In the genomic region with DNA sequence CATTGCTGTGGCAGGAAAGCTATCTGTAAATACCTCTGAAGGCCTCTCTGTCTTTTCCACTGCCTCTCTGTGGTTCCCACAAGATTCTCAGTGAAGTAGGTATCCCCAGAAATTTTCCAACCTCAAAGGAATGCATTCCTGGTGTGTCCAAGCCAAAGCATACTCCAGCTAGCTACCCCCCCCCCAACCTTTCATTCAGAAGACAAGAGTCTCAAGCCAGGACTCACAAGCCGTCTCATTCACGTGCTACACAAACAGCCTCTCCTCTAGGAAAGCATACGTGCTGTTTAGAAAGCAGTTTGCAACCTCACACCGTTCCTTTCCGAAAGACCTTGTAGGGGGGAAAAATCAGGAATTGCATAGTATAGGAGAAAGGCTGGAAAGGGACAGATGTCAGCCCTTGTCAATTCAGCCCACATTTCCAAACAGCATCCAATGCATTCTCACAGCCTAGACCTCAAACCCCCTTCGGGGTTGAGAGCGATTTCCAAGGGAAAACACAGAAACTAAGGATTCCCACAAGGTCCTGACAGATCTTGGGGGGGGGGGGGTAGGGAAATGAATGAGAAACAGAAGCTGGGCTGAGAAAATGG, we compare ENCODE assay signal across 11 mouse cellular contexts. TPM values are rescaled to one million over a fixed set of nuclear protein-coding genes. Genes with fewer than 3 reads are reported as not detected.
DNase-seq lines count a peak whose midpoint lies in the region; ATAC-seq and TF ChIP-seq lines count a peak whose summit lies in the region.
"Had no signal": no experiment of that assay in that cellular context is flagged by ENCODE, and none has a peak within 500 bp of the region (broad histone marks: within the 10 kb centered on the region; RNA-seq: fewer than 3 reads in every experiment).

No protein-coding gene starts in this region.

- peaks cover 10% of the 10 kb centered on the region; the same call in 1 of the 2 replicates for H3K9me3 ChIP-seq in megakaryocyte, embryonic 14.5 days
- no peaks in the 10 kb centered on the region for H3K9me3 ChIP-seq in embryonic facial prominence, embryonic 15.5 days (replicated peaks)
- H3K9me3 ChIP-seq in hindbrain, postnatal 0 days (ENCODE audit: low read length) = no peaks in the 10 kb centered on the region
- H3K9me3 ChIP-seq in neural tube, embryonic 15.5 days (replicated peaks) = no peaks in the 10 kb centered on the region
- H3K9me3 ChIP-seq: G1E had no signal

- H3K36me3 ChIP-seq in megakaryocyte, embryonic 14.5 days (replicated peaks; ENCODE audit: low read length) = no peaks in the 10 kb centered on the region
- H3K36me3 ChIP-seq in embryonic facial prominence, embryonic 15.5 days = no peaks in the 10 kb centered on the region
- no peaks in the 10 kb centered on the region for H3K36me3 ChIP-seq in hindbrain, postnatal 0 days (ENCODE audit: insufficient read depth, low read length)
- H3K36me3 ChIP-seq in neural tube, embryonic 15.5 days = no peaks in the 10 kb centered on the region
- H3K36me3 ChIP-seq: G1E had no signal

- intact Hi-C loops in left cerebral cortex, postnatal 10 days (cut with DNase I) = no loop called here

- no peak overlapping the region for H3K27ac ChIP-seq in embryonic facial prominence, embryonic 15.5 days (replicated peaks)
- peak overlapping the region; percentile 91 for H3K27ac ChIP-seq in hindbrain, postnatal 0 days
- peak overlapping the region; percentile 93 for H3K27ac ChIP-seq in neural tube, embryonic 15.5 days (replicated peaks)

- H3K9ac ChIP-seq in embryonic facial prominence, embryonic 15.5 days = no peak overlapping the region
- peak overlapping the region; percentile 87 for H3K9ac ChIP-seq in hindbrain, postnatal 0 days (replicated peaks; ENCODE audit: low read length)
- H3K9ac ChIP-seq in neural tube, embryonic 15.5 days (replicated peaks) = peak overlapping the region; percentile 83

- peak; percentile 33 for DNase-seq in hindbrain, postnatal 0 days (ENCODE audit: low spot score)
- no peak for DNase-seq in layer of hippocampus, adult 9-11 months
- no peak for DNase-seq in left cerebral cortex, postnatal 10 days (ENCODE audit: extremely low spot score in 1 of 2, low spot score in 2 of 2)

- WGBS in embryonic facial prominence, embryonic 15.5 days = 15% methylated on average over 7 of the region's 7 CpGs
- 4% methylated on average over 7 of the region's 7 CpGs for WGBS in hindbrain, postnatal 0 days
- WGBS in neural tube, embryonic 15.5 days = 8% methylated on average over 7 of the region's 7 CpGs

- H3K27me3 ChIP-seq in megakaryocyte, embryonic 14.5 days (replicated peaks) = peaks cover 46% of the 10 kb centered on the region
- H3K27me3 ChIP-seq in embryonic facial prominence, embryonic 15.5 days = no peaks in the 10 kb centered on the region
- no peaks in the 10 kb centered on the region for H3K27me3 ChIP-seq in hindbrain, postnatal 0 days (ENCODE audit: insufficient read depth, low read length)
- no peaks in the 10 kb centered on the region; the same call in none of the 2 replicates for H3K27me3 ChIP-seq in neural tube, embryonic 15.5 days (replicated peaks)

- H3K4me3 ChIP-seq in megakaryocyte, embryonic 14.5 days (replicated peaks) = peak overlapping the region; percentile 86
- H3K4me3 ChIP-seq in embryonic facial prominence, embryonic 15.5 days (replicated peaks) = 0 out of 2 replicates have a peak overlapping the region, but pooled peaks have one; percentile 26
- peak overlapping the region; percentile 67 for H3K4me3 ChIP-seq in hindbrain, postnatal 0 days (ENCODE audit: low read length)
- H3K4me3 ChIP-seq in neural tube, embryonic 15.5 days (replicated peaks) = peak overlapping the region; percentile 72

- peak overlapping the region; percentile 50; the same call in 1 of the 2 replicates for H3K4me2 ChIP-seq in embryonic facial prominence, embryonic 15.5 days (replicated peaks)
- H3K4me2 ChIP-seq in hindbrain, postnatal 0 days (ENCODE audit: low read depth, low read length) = peak overlapping the region; percentile 63
- peak overlapping the region; percentile 61 for H3K4me2 ChIP-seq in neural tube, embryonic 15.5 days

- ATAC-seq in megakaryocyte, adult 5-6 weeks (ENCODE audit: poor library complexity, severe bottlenecking) = no peak
- ATAC-seq in embryonic facial prominence, embryonic 15.5 days (ENCODE audit: insufficient number of reproducible peaks, low FRiP score, low TSS enrichment, low read depth) = no peak
- no peak for ATAC-seq in hindbrain, postnatal 0 days
- ATAC-seq in neural tube, embryonic 15.5 days (ENCODE audit: low FRiP score) = peak; percentile 22; the same call in 1 of the 2 replicates
- ATAC-seq in megakaryocyte-erythroid progenitor cell, adult 5-6 weeks (replicated peaks; ENCODE audit: low FRiP score, low TSS enrichment, poor library complexity, severe bottlenecking) = no peak
- ATAC-seq: inflammation-experienced regulatory T-cells, adult 6 months had no signal

- no peak for TF ChIP-seq CTCF in hindbrain, postnatal 0 days (IDR thresholded peaks at IDR 0.05; ENCODE audit: low read depth)

- H3K4me1 ChIP-seq in megakaryocyte, embryonic 14.5 days = peaks cover 10% of the 10 kb centered on the region
- H3K4me1 ChIP-seq in embryonic facial prominence, embryonic 15.5 days = peaks cover 13% of the 10 kb centered on the region
- no peaks in the 10 kb centered on the region for H3K4me1 ChIP-seq in hindbrain, postnatal 0 days (ENCODE audit: insufficient read depth, low read length)
- H3K4me1 ChIP-seq in neural tube, embryonic 15.5 days = peaks cover 21% of the 10 kb centered on the region

RNA-seq across cellular contexts. Expression of a gene that starts 0.9 kb away (rescaled TPM):
- polyA plus RNA-seq in megakaryocyte, embryonic 14.5 days (2012; ENCODE audit: insufficient read depth, low replicate concordance) = 0.13 and 1.4 TPM in 2 replicates
- not detected in 2 replicates for total RNA-seq in megakaryocyte, adult 5-6 weeks (2015)
- total RNA-seq in megakaryocyte, adult 5-6 weeks (2017) = not detected in 2 replicates
- 0.38 and 0.48 TPM in 2 replicates for polyA plus RNA-seq in embryonic facial prominence, embryonic 15.5 days (2015; fragmentation: Nextera tagmentation; extraction: Ambion mirVana)
- 159 and 173 TPM in 2 replicates for total RNA-seq in hindbrain, postnatal 0 days (2014; rRNA removed)
- polyA plus RNA-seq in hindbrain, postnatal 0 days (2015; fragmentation: Nextera tagmentation; extraction: Ambion mirVana) = 73.8 and 81.3 TPM in 2 replicates
- 76.6 and 90.0 TPM in 2 replicates for polyA plus RNA-seq in neural tube, embryonic 15.5 days (2015; fragmentation: Nextera tagmentation; extraction: Ambion mirVana)
- total RNA-seq in megakaryocyte-erythroid progenitor cell, adult 5-6 weeks (2014; fragmentation: Nextera tagmentation) = not detected in 2 replicates
- total RNA-seq in megakaryocyte-erythroid progenitor cell, adult 5-6 weeks (2017) = not detected in 2 replicates
- total RNA-seq in left cerebral cortex, postnatal 10 days (2021) = 100 to 1,000 TPM; 151 to 157 TPM
- total RNA-seq: gastrocnemius, postnatal 36 days had no signal
- polyA plus RNA-seq: G1E; inflammation-experienced regulatory T-cells, adult 6 months had no signal

RNA-seq across cellular contexts. Expression of a gene that starts 25.3 kb away (rescaled TPM):
- 3.6 and 5.6 TPM in 2 replicates for polyA plus RNA-seq in megakaryocyte, embryonic 14.5 days (2012; ENCODE audit: insufficient read depth, low replicate concordance)
- total RNA-seq in megakaryocyte, adult 5-6 weeks (2015) = 2.8 and 7.2 TPM in 2 replicates
- total RNA-seq in megakaryocyte, adult 5-6 weeks (2017) = 3.5 and 4.7 TPM in 2 replicates
- 12.6 and 12.7 TPM in 2 replicates for polyA plus RNA-seq in embryonic facial prominence, embryonic 15.5 days (2015; fragmentation: Nextera tagmentation; extraction: Ambion mirVana)
- total RNA-seq in hindbrain, postnatal 0 days (2014; rRNA removed) = 47.2 and 54.9 TPM in 2 replicates
- 17.6 and 18.0 TPM in 2 replicates for polyA plus RNA-seq in hindbrain, postnatal 0 days (2015; fragmentation: Nextera tagmentation; extraction: Ambion mirVana)
- 17.9 and 18.9 TPM in 2 replicates for polyA plus RNA-seq in neural tube, embryonic 15.5 days (2015; fragmentation: Nextera tagmentation; extraction: Ambion mirVana)
- total RNA-seq in megakaryocyte-erythroid progenitor cell, adult 5-6 weeks (2014; fragmentation: Nextera tagmentation) = 5.7 and 11.0 TPM in 2 replicates
- 3.5 and 12.2 TPM in 2 replicates for total RNA-seq in megakaryocyte-erythroid progenitor cell, adult 5-6 weeks (2017)
- 10 to 100 TPM; 30.9 to 31.5 TPM for total RNA-seq in left cerebral cortex, postnatal 10 days (2021)

RNA-seq across cellular contexts. Expression of a gene that starts 37.5 kb away (rescaled TPM):
- polyA plus RNA-seq in megakaryocyte, embryonic 14.5 days (2012; ENCODE audit: insufficient read depth, low replicate concordance) = 5.6 and 11.6 TPM in 2 replicates
- 3.0 and 3.2 TPM in 2 replicates for total RNA-seq in megakaryocyte, adult 5-6 weeks (2015)
- 1.4 and 1.6 TPM in 2 replicates for total RNA-seq in megakaryocyte, adult 5-6 weeks (2017)
- polyA plus RNA-seq in embryonic facial prominence, embryonic 15.5 days (2015; fragmentation: Nextera tagmentation; extraction: Ambion mirVana) = 10.7 and 11.1 TPM in 2 replicates
- total RNA-seq in hindbrain, postnatal 0 days (2014; rRNA removed) = 3.1 and 9.5 TPM in 2 replicates
- 7.6 and 8.0 TPM in 2 replicates for polyA plus RNA-seq in hindbrain, postnatal 0 days (2015; fragmentation: Nextera tagmentation; extraction: Ambion mirVana)
- polyA plus RNA-seq in neural tube, embryonic 15.5 days (2015; fragmentation: Nextera tagmentation; extraction: Ambion mirVana) = 6.2 and 7.8 TPM in 2 replicates
- total RNA-seq in megakaryocyte-erythroid progenitor cell, adult 5-6 weeks (2014; fragmentation: Nextera tagmentation) = 11.5 and 13.4 TPM in 2 replicates
- total RNA-seq in megakaryocyte-erythroid progenitor cell, adult 5-6 weeks (2017) = 2.1 and 9.6 TPM in 2 replicates
- total RNA-seq in left cerebral cortex, postnatal 10 days (2021) = 1 to 10 TPM; 5.1 to 6.2 TPM

RNA-seq across cellular contexts. Expression of a gene that starts 39.7 kb away (rescaled TPM):
- 10.8 and 14.5 TPM in 2 replicates for polyA plus RNA-seq in megakaryocyte, embryonic 14.5 days (2012; ENCODE audit: insufficient read depth, low replicate concordance)
- 3.0 and 3.1 TPM in 2 replicates for total RNA-seq in megakaryocyte, adult 5-6 weeks (2015)
- 6.1 and 9.7 TPM in 2 replicates for total RNA-seq in megakaryocyte, adult 5-6 weeks (2017)
- 37.1 and 38.2 TPM in 2 replicates for polyA plus RNA-seq in embryonic facial prominence, embryonic 15.5 days (2015; fragmentation: Nextera tagmentation; extraction: Ambion mirVana)
- 13.8 and 15.5 TPM in 2 replicates for total RNA-seq in hindbrain, postnatal 0 days (2014; rRNA removed)
- 13.8 and 14.0 TPM in 2 replicates for polyA plus RNA-seq in hindbrain, postnatal 0 days (2015; fragmentation: Nextera tagmentation; extraction: Ambion mirVana)
- polyA plus RNA-seq in neural tube, embryonic 15.5 days (2015; fragmentation: Nextera tagmentation; extraction: Ambion mirVana) = 9.2 and 20.7 TPM in 2 replicates
- total RNA-seq in megakaryocyte-erythroid progenitor cell, adult 5-6 weeks (2014; fragmentation: Nextera tagmentation) = 31.8 and 32.9 TPM in 2 replicates
- total RNA-seq in megakaryocyte-erythroid progenitor cell, adult 5-6 weeks (2017) = 26.4 and 28.8 TPM in 2 replicates
- 1 to 10 TPM; 5.6 to 6.1 TPM for total RNA-seq in left cerebral cortex, postnatal 10 days (2021)

RNA-seq across cellular contexts. Expression of a gene that starts 55.8 kb away (rescaled TPM):
- polyA plus RNA-seq in megakaryocyte, embryonic 14.5 days (2012; ENCODE audit: insufficient read depth, low replicate concordance) = 0.48 TPM in 2 replicates
- 0.02 and 0.05 TPM in 2 replicates for total RNA-seq in megakaryocyte, adult 5-6 weeks (2015)
- total RNA-seq in megakaryocyte, adult 5-6 weeks (2017) = 0.07 TPM in 1 of 2 replicates, not detected in the other
- 2.0 and 2.6 TPM in 2 replicates for polyA plus RNA-seq in embryonic facial prominence, embryonic 15.5 days (2015; fragmentation: Nextera tagmentation; extraction: Ambion mirVana)
- 3.4 and 7.0 TPM in 2 replicates for total RNA-seq in hindbrain, postnatal 0 days (2014; rRNA removed)
- polyA plus RNA-seq in hindbrain, postnatal 0 days (2015; fragmentation: Nextera tagmentation; extraction: Ambion mirVana) = 5.1 and 6.1 TPM in 2 replicates
- 4.7 and 5.0 TPM in 2 replicates for polyA plus RNA-seq in neural tube, embryonic 15.5 days (2015; fragmentation: Nextera tagmentation; extraction: Ambion mirVana)
- total RNA-seq in megakaryocyte-erythroid progenitor cell, adult 5-6 weeks (2014; fragmentation: Nextera tagmentation) = 2.2 and 3.8 TPM in 2 replicates
- 0.27 and 0.28 TPM in 2 replicates for total RNA-seq in megakaryocyte-erythroid progenitor cell, adult 5-6 weeks (2017)
- 1 to 10 TPM; 2.9 to 5.5 TPM for total RNA-seq in left cerebral cortex, postnatal 10 days (2021)

Comparison
In these comparisons a context has a peak if more than half of its experiments do, and no peak if none do; other contexts are left out.
1. H3K4me3 ChIP-seq: peak in every context shown above with its lines; median percentile 86 in megakaryocyte, embryonic 14.5 days; 72 in neural tube, embryonic 15.5 days; 67 in hindbrain, postnatal 0 days; 26 in embryonic facial prominence, embryonic 15.5 days.
2. RNA of a gene that starts 0.9 kb away (total RNA-seq): 159 to 173 TPM in hindbrain, postnatal 0 days and 151 to 157 TPM in left cerebral cortex, postnatal 10 days; not detected in megakaryocyte-erythroid progenitor cell, adult 5-6 weeks and not detected in megakaryocyte, adult 5-6 weeks; every median in the first group is over 100 times any median in the second.
3. Peak in every context shown above with its lines, with median percentiles within 50 percentile points of each other: H3K4me2 ChIP-seq.